Mouse (Mus musculus) cerebellum, postnatal 36 days (tissue): ENCODE results near the gene Foxf1.

Experiments used
- DNase-seq, 2 experiments: peaks; one replicate each; pipeline ENCODE4 v3.0.0; 2021 to 2022; ENCODE audit warnings: mixed read lengths in 2 of 2

Foxf1 gene

GRCm38 (mm10) chr8:121134102-121134501, 49.9 kb downstream of the Foxf1 start:
- DNase-seq, result no peak

GRCm38 (mm10) chr8:121134512-121134911, 50.3 kb downstream of the Foxf1 start:
- DNase-seq, result no peak

- DNase-seq, result no peak
Observed at GRCm38 (mm10) chr8:121136856-121137255, 52.7 kb downstream of the Foxf1 start.
